Mouse (Mus musculus) regulatory T cell (primary cell): ENCODE results near the gene Shcbp1l.
"Not testable (repeated sequence)": the region's sequence is repeated elsewhere in the genome, so short reads cannot be mapped to it uniquely, and the experiment has no call there.

Experiments
- in situ Hi-C: fragments of 300-600 bp; cut with MboI, MseI; formaldehyde crosslinking; loops from one replicate; pipeline ENCODE4 v1.15.1; 2025; ENCODE audit warnings: high pct_unique_total_duplicates

Shcbp1l gene

GRCm38 (mm10) chr1:153417805-153418204 is 7.2 kb upstream of the Shcbp1l start:
- in situ Hi-C loops: not testable (repeated sequence)

GRCm38 (mm10) chr1:153424271-153424670 is 691 bp upstream of the Shcbp1l start:
- in situ Hi-C loops: no loop called here

GRCm38 (mm10) chr1:153431158-153431557 is 6.2 kb downstream of the Shcbp1l start:
- in situ Hi-C loops: no loop called here

GRCm38 (mm10) chr1:153431701-153432100 is 6.7 kb downstream of the Shcbp1l start:
- in situ Hi-C loops: no loop called here

GRCm38 (mm10) chr1:153432329-153432728 is 7.4 kb downstream of the Shcbp1l start:
- in situ Hi-C loops: no loop called here

- in situ Hi-C loops: no loop called here
Measured at GRCm38 (mm10) chr1:153433851-153434589, 9.1 kb downstream of the Shcbp1l start.

GRCm38 (mm10) chr1:153437536-153437935 is 12.6 kb downstream of the Shcbp1l start:
- in situ Hi-C loops: no loop called here

- in situ Hi-C loops: no loop called here
Measured at GRCm38 (mm10) chr1:153440752-153441151, 15.8 kb downstream of the Shcbp1l start.

- in situ Hi-C loops: no loop called here
Measured at GRCm38 (mm10) chr1:153441656-153442055, 16.7 kb downstream of the Shcbp1l start.

GRCm38 (mm10) chr1:153443019-153443418 is 18.1 kb downstream of the Shcbp1l start:
- in situ Hi-C loops: no loop called here

GRCm38 (mm10) chr1:153443632-153444031 is 18.7 kb downstream of the Shcbp1l start:
- in situ Hi-C loops: no loop called here

GRCm38 (mm10) chr1:153446120-153446831 is 21.3 kb downstream of the Shcbp1l start:
- in situ Hi-C loops: no loop called here

- in situ Hi-C loops: no loop called here
Measured at GRCm38 (mm10) chr1:153451237-153452154, 26.5 kb downstream of the Shcbp1l start.

- in situ Hi-C loops: no loop called here
Measured at GRCm38 (mm10) chr1:153453146-153453642, 28.2 kb downstream of the Shcbp1l start.

GRCm38 (mm10) chr1:153456137-153456536 is 31.2 kb downstream of the Shcbp1l start:
- in situ Hi-C loops: no loop called here

- in situ Hi-C loops: loop anchor here (10.0 kb wide), 1 partner anchor 607 kb away; no protein-coding TSS in a partner anchor
Measured at GRCm38 (mm10) chr1:153461796-153462195, 36.8 kb downstream of the Shcbp1l start.

GRCm38 (mm10) chr1:153479296-153479695 is 54.3 kb downstream of the Shcbp1l start:
- in situ Hi-C loops: no loop called here

- in situ Hi-C loops: loop anchor here (10.0 kb wide), 2 partner anchors 176 to 936 kb away; no protein-coding TSS in a partner anchor
Measured at GRCm38 (mm10) chr1:153480386-153481024, 55.5 kb downstream of the Shcbp1l start.

GRCm38 (mm10) chr1:153481025-153481412 is 56.1 kb downstream of the Shcbp1l start:
- in situ Hi-C loops: loop anchor here (10.0 kb wide), 2 partner anchors 176 to 936 kb away; no protein-coding TSS in a partner anchor

GRCm38 (mm10) chr1:153485201-153485796 is 60.3 kb downstream of the Shcbp1l start:
- in situ Hi-C loops: loop anchor here (10.0 kb wide), 2 partner anchors 180 to 940 kb away; no protein-coding TSS in a partner anchor
